Mouse (Mus musculus) lung, postnatal 25 days (tissue): ENCODE measurements around the gene Dclk1.

Source experiments
- DNase-seq: peaks from one replicate; pipeline ENCODE4 v3.0.0; 2022; ENCODE audit warnings: low spot score

Gene Dclk1

DNA sequence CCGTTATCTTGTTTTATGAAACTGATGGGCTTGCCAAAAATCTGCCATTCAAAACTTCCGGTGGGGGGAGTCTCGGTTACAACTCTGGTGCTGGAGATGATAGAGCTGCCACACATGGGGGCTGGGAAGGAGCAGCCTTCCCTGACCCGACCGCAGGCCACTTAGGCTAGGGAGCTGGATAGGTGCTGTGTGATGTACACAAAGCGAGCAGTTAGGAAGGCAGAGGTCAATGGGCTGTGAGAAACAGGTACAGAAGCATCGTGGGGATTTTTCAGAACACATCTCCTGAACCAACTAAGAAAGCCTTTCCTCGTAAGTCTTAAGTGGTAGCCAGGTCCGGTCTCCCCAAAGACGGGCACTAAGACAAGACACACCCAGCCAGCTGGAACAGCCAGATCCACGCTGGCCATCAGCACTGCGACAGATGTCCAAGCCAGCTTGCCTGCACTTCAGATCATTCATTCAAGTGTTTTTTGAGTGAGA, 297.7 kb downstream of the Dclk1 start:
- no peak for DNase-seq

DNA sequence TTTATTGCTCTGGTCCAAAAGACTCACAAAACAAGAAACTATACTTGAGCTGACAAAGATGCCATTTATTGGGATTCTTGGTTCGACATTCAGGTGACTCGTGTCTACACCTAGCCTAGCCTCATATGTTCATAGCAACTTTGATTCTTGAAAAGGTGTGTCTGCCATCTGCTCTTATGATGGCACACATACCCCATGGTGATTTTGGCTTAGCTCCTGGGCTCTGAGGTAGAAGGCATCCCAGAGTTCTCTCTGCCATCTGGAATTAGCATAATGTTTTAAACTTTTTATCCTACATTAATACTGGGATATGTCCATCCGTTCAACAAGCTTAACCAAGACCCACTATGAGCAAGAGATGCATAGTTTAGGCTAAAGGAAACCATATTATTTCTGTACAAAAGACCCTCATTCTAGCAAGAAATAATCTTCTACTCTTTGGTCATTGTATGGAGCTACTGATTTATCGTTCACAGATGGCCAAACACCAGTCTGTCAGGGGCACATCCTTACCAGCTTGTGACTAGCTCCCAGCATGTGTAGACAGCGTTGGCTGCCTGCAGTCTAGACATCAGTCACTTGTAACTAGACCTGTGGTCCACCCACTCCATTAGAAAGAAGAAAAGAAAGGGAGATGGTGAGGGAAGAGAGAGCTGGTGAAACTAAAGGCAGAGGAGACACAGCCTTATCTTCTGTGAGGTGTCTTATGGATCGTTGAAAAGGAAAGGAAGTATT, 298.4 kb downstream of the Dclk1 start:
- no peak for DNase-seq

DNA sequence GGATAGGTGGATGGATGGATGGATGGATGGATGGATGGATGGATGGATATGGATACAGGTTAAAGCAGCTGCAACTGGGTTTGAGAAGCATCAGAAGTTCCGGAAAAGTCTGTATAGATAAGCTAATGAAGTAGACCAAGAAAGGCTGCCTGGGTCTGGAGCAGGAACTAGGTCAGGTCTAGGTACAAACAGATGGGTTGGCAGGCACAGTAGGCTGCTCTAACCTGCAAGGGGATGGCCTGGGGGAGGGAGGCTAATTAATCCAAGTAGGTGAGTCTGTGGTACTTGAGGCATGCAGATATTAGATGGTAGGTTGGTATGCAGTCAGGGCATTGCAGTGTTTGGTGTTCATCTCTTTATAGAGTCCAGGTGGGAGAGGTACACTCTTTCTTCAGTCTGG, 299.6 kb downstream of the Dclk1 start:
- DNase-seq = no peak

DNA sequence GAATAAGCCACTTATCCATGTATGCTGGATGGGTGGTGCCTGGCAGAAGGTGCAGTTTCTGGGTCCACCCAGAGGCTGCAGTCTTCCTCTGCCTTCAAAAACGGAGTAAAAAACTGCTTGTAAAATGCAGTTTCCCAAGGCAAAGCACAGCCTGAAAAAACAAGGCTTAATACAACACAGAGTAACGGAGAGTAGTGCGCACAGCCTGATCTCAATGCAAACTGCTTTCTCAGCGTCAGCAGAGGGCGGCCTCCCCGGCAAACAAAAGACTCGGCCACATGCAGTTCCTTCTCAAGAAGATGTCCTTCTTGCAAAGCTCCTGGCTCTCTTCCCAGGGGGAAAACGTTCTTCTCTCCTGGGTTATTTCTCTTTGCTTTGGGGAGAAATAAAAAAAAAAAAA, 300.1 kb downstream of the Dclk1 start:
- DNase-seq = peak; percentile 7

DNA sequence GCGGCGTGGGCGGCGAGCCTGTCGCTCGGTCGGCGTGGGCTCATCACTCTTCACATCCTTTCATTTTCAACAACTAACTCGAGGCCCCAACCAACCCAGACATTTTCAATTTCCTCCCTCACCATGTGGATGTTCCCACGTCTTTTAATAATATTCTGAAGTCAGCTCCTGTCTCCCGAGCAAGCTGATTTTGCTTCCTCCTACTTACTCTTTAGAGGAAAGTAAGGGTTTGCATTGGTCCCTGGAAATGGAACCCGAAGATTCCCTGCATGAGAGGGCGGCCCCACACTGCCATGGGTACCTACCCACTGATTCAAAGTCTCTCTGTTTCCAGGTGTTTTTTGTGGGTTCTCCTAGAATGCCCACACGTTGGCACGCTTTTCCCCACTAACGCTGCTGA, 300.8 kb downstream of the Dclk1 start:
- DNase-seq = no peak

DNA sequence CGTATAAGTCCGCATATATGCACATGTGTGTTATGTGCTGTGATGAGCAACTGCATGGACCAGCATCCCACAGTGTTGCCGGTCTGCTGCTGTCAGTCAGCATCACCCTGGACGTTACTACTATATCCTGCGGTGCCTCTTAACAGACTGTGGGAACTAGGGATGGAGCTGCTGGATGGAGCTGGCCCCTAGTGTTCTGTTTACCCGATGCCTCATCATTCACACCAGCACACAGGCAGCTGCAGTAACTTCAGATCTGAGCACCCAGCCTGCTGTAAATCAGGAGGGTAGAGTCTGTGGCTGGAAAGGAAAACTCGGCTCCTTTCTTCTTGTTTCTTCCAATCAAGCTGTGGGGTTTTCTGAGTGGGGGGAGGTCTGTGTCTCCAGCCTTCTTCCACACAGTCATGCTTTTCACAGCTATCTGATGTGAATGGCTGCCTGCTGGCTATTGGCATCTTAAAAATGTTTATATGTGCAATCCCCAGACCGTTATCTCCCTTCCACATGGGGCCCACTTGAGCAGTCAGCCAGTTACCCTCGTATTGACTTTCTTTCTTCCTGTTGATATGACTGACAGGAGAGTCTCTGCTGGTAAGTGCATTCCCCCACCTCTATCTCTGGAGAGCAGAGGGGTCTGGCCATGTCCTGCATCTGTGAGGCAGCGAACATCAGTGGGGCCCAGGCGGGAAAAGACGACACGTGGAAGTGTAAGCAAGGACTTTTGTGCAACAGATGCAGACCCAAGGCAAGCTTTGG, 301.9 kb downstream of the Dclk1 start:
- DNase-seq = no peak

DNA sequence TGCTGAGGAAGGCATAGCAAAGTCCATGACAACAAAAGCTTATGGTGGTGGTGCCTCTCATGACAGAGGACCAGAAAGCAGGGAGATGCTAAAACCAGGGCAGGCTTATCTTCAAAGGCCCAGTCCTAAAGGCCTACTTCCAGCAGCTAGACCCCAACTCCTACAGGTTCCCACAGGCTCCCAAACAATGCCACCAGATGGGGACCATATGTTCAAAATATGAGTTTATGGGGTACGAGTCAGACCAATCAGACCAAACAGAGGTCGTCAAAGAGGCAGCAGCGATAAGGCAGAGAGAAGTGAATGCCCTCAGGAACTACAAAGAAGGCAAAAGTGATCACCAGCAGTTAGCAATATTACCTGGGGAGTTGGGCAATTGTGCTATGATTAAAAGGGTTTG, 303.1 kb downstream of the Dclk1 start:
- DNase-seq = no peak

DNA sequence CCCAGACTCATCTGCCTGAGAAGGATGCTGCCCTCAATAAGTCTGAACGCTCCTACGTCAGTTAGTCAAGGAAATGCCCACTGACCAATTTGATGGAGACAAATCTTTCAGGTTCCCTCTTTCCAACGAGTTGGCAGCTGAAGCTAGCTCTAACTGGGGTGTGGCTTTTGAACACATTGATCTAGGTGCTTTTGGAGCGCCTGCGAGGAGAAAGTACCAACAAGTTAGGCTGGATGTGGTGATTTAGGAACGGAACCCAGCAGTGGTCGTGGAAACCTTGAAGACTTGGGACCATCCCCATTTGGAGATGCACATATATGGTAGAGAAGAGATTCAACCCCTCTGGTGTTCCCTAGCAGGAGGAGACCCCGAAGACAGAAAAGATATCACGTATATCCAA, 303.8 kb downstream of the Dclk1 start:
- DNase-seq = no peak

DNA sequence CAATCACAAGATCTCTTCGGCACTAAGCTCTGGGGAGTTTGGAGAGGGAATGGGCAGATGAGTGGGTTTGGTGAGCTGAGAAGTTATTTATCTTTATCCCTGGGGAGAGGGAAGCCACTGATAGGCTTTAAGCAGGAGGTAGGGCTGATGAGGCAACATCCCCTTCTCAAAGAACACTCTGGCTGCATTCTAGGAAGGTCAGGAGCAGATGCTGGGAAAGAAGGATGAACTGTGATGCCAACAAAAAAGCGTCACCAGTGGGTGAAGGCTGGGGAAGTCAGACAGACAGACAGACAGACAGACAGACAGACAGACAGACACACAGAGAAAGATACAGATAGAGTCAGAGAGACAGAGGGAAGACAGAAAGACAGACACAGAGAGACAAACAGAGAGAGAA, 304.9 kb downstream of the Dclk1 start:
- no peak for DNase-seq

DNA sequence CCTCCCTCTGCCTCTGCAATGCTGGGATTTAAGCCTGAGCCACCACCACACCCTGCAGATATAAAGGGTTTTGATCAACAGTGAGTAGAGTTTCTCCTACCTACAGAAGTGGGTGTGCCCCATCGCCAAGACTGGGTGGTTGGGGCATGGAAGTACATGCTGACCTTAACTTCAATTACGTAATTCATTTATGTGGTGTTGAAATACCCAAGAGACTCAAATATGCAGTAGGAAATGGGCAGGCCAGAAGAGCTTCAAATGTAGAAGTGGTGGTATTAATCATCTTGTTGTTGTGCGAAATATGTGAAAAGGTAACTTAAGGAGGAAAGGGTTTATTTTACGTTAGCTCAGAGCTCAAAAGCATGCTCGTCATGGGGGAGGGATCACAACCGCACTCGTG, 307.2 kb downstream of the Dclk1 start:
- peak; percentile 25 for DNase-seq

DNA sequence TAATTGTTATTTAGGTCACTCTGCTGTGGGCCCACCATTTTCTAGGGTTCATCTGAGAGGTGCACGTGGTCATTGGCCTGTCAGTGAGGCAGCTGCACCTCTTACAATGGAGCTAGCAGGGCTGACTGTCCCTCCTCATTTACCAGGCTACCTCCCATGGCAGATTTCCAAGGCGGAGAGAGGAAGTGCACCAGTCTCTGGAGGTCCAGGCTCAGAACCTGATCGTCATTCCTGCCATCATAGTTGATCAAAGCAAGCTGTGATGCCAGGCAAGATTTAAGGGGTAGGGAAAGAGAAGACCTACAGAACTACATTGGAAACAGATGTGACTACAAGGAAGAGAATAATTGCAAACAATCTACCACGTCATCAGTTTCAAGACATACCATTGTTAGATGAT, 308.8 kb downstream of the Dclk1 start:
- no peak for DNase-seq

DNA sequence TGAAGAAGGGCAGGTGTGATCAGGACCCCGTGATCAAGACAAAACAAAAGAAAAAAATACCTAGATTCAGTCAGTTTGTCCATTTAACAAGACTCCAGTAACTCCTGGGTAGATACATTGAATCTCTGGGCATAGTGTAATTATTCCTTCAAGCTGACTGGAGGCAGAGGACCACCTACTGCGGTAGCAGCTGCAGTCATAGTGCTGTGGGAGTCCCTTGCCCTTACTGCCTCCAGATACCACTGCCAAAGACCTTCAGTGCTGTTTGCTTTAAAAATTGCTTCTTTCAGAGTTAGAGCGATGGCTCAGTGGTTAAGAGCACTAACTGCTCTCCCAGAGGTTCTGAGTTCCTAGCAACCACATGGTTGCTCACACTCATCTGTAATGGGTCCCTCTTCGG, 309.7 kb downstream of the Dclk1 start:
- no peak for DNase-seq

DNA sequence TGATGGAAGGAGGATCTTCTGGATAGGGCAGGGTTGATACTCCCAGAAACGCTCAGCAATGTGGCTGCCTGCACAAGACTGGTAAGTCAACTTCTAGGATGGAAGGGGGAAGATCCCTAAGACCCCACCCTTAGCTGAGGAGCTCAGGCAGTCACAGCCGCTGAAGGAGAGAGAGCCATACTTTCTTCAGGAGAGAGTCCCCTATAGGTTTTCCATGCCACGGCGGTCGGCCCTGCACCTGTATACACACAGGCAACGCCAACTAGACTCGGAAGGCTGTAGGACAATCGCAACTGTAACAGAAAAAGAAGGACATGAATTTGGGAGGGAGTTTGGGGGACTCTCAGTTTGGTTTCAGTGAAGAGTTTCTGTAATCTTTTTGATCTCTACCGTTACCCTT, 310.9 kb downstream of the Dclk1 start:
- no peak for DNase-seq

DNA sequence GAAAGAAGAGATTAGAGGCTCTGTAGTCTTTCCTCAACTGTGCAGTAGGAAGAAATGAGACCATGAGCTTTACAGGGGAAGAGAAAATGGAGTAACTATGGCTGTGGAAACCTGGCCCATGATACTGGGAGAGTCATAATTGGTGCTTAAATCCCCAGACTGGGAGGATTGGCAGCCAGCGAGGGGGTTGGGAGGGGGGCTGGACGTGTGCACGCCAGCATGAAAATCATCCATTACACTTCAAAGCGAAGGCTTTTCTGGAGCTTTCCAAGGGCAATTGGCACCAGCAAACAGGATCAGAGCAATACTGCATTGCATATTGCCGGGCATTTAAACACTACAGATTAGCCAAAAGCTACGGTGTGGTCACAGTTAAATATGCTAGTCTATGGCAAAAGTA, 313.7 kb downstream of the Dclk1 start:
- no peak for DNase-seq

DNA sequence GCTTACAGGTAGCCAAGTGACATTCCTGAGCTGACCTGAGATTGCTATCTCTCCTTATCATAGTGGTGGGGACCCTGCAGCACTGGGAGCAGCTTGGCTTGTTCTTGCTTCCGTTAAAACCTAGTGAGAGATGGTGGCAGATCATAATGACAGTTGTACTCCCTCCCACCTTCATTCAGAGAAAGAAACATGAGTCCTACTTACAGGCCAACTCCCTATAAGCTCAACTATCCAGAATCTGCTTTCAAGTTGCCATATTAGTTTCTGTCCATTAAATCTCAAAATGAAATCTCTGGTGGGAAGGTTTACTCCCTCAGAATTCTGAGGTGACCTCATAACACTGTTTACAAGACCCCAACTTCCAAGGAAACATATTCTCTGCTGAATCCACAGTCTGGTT, 316.4 kb downstream of the Dclk1 start:
- no peak for DNase-seq

DNA sequence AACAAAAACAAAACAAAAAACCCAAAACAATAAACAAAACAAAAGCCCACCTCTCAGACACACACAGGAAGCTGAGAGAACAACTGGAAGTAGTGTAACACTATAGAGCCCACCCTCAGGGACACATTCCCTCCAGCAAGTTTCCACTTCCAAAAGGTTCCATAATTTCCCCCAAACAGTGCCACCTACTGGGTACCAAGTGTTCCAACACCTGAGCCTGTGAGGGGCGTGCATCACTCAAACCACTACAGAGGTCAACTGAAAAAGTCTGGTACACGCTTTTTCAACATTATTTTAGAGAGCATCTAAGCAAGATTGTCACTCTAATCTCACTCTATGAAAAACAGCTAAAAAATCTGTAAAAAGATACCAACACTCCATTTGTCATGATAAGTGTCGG, 325.3 kb downstream of the Dclk1 start:
- DNase-seq = no peak

DNA sequence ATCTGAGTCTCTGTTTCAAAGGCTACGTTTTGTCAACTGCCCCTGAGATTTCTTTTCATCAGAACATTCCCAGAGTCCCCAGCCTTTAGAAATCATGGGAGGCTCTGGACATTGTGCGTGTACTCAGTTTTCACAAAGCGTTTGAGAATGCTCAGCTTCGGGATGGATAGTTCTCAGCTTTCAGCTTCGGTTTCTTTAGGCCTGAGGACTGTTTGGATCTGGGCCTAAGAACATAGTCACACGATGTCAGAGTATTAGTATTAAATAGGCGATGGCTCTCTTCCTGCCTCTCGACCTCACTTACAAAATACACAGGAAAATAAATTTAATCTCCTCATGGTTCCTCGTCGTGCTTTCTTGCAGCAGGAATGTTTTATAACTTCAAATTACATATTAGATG, 327.4 kb downstream of the Dclk1 start:
- DNase-seq = no peak

DNA sequence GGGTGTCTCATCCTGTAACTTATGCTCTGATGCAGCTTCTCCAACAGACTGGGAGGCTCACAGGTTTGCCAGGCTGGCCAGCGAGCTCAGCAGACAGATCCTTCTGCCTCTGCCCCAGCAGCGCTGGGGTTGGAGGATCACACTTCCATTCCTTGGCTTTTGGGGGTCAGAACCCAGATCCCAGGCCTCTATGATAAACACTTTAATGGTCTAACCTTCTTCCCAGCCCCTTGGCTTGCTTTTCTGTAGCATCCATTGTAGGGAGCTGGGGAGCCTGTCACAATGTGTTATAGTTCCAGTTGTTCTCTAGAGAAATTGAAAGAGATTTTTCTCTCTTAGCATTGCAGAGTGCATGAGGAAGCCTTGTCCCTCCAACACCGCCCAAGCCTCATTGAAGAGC, 328.9 kb downstream of the Dclk1 start:
- no peak for DNase-seq

DNA sequence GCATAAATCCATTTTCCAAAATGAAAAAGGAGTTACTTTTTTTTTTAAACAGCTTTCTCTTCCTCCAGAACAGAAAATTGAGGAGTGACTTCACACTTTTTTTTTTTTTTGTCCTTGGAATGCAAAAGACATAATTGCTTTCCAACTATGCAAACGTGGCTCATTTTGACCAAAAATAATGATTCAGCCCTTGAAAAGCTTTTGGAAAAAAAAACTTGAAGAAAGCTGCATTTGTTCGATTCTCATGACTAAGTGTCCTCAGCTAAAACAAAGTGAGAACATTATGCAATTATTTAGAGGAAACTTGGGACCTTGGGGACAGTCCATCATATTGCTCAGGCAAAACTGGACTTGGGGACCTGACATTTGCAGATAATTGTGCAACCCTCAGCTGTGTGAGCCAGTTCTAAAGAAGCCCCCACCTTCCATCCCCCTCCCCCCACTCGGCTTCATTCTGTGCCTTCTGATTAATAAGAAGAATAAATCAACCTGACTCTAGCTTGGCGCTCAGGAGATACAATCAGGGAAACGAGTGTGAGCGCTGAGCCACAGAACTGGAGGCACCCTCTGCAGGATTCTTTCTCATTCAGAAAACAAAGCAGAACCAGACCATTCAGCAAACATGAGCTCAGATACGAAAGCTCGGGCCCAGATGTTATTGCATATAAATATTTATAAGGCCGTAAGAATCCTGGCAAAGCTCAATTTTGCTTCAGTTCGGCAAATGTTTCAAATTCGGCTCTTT, 329.6 kb downstream of the Dclk1 start:
- no peak for DNase-seq

DNA sequence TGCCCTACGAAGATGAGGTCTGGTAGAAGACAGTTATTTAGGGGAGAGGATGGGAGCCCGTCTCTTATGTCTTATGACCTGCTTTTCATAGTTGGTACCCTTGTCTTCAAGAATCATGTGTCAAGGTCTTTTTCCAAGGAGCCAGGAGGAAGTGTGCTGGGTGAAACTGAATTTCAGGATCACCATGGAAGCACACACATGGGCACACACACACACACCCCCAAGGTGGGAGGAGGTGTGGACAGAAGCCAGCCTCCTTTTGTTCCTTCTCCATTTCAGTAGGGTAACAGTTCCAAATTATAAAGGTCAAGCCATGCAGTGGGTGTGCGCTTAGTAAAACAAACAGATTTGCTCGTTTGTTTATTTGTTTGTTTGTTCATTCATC, 330.1 kb downstream of the Dclk1 start:
- no peak for DNase-seq

DNA sequence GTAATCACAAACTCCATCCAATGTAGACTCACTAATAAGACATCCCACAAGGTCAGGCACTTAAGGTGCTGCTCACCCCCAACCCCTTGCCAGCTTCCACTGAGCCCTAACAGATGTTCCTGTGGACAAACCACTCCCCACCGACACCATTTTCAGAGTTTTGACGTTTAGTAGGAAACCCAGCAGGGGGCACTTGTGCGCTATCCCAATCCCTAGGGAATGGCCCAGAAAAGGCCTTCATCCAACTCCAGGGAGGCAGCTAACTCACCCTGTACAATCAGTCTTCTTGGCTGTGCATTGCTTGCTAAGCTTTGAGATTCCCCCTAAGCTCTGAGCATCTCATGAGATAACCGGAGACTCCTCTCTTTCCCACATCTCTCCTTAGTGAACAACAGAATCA, 331.8 kb downstream of the Dclk1 start:
- no peak for DNase-seq

DNA sequence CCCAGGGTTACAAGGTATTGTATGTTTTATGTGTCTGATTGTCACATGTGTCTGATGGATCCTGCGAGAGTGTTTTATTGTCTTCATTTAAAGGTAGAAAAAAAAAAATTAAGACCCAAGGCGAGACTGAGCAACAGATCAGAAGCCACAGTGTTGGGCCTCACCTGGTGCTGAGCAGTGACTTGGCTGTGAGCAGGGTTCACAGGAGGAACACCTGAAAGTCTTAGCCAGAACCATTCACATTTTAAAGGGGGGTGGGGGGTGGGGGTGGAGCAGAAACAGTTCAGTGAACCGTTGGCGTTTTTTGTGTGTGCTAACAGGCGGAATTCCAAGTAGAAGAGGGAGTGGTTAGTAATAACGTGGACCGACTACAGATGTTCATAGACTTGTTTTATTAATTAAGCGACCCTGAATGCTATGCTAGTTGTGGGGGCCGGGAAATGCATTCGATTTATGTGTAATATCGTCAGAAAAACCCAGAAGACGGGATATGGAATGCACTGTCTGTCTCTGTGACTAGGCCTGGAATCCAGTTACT, 345.3 kb downstream of the Dclk1 start:
- DNase-seq = no peak
